Mouse (Mus musculus) brown adipose tissue, adult 24 weeks (tissue): ENCODE measurements at regions not wholly inside any gene's neighbourhood (a gene's known extent, or its start where the extent isn't known, plus 50 kb on each side); places are given as distances from the start of the nearest gene placed in this dataset.

Source experiments
- H3K27ac ChIP-seq: fragments of 200-500 bp; replicated peaks from 2 replicates; pipeline ENCODE4 v1.5.1; 2012; ENCODE audit warnings: low read depth, mild to moderate bottlenecking, low read length
- H3K4me1 ChIP-seq: fragments of 200-500 bp; 2 replicates; pipeline ENCODE4 v1.6.1; 2012; ENCODE audit warnings: low read length, mixed read lengths; ENCODE audit not compliant: control insufficient read depth, insufficient read depth, insufficient read length
- H3K4me3 ChIP-seq: fragments of 200-500 bp; 2 replicates; pipeline ENCODE4 v1.5.1; 2012; ENCODE audit warnings: low read depth, mild to moderate bottlenecking, low read length, moderate library complexity; ENCODE audit not compliant: insufficient read depth

GRCm38 (mm10) chr8:86389690-86390671 is 190.5 kb downstream of the Abcc12 start:
- Histone ChIP-seq H3K4me1 (no peaks in the 10 kb centered on the region), H3K4me3 (no peak overlapping the region), H3K27ac (no peak overlapping the region)

- Histone ChIP-seq H3K4me3 (no peak overlapping the region), H3K4me1 (no peaks in the 10 kb centered on the region), H3K27ac (no peak overlapping the region)
These were observed 195.2 kb downstream of the Abcc12 start for GRCm38 (mm10) chr8:86385236-86385635.

GRCm38 (mm10) chr8:86381977-86382376 is 198.5 kb downstream of the Abcc12 start:
- Histone ChIP-seq H3K4me1 (no peaks in the 10 kb centered on the region), H3K4me3 (no peak overlapping the region), H3K27ac (no peak overlapping the region)

- Histone ChIP-seq H3K27ac (no peak overlapping the region), H3K4me3 (no peak overlapping the region), H3K4me1 (no peaks in the 10 kb centered on the region)
These were observed 212.4 kb downstream of the Abcc12 start for GRCm38 (mm10) chr8:86368062-86368461.

GRCm38 (mm10) chr8:86366636-86367035 is 213.8 kb downstream of the Abcc12 start:
- H3K4me3 ChIP-seq, result no peak overlapping the region
- H3K27ac ChIP-seq, result no peak overlapping the region
- H3K4me1 ChIP-seq, result no peaks in the 10 kb centered on the region

- Histone ChIP-seq H3K4me1 (no peaks in the 10 kb centered on the region), H3K27ac (no peak overlapping the region), H3K4me3 (no peak overlapping the region)
These were observed 214.8 kb downstream of the Abcc12 start for GRCm38 (mm10) chr8:86365726-86366125.

GRCm38 (mm10) chr8:86364898-86365297 is 215.6 kb downstream of the Abcc12 start:
- Histone ChIP-seq H3K4me1 (no peaks in the 10 kb centered on the region), H3K4me3 (no peak overlapping the region), H3K27ac (no peak overlapping the region)

GRCm38 (mm10) chr8:86360283-86360682 is 220.2 kb downstream of the Abcc12 start:
- H3K4me3 ChIP-seq, result no peak overlapping the region
- no peak overlapping the region for H3K27ac ChIP-seq
- H3K4me1 ChIP-seq, result no peaks in the 10 kb centered on the region

- H3K27ac ChIP-seq, result no peak overlapping the region
- no peaks in the 10 kb centered on the region for H3K4me1 ChIP-seq
- no peak overlapping the region for H3K4me3 ChIP-seq
These were observed 221.0 kb downstream of the Abcc12 start for GRCm38 (mm10) chr8:86359518-86359917.

- no peak overlapping the region for H3K27ac ChIP-seq
- H3K4me1 ChIP-seq, result no peaks in the 10 kb centered on the region
- no peak overlapping the region for H3K4me3 ChIP-seq
These were observed 226.7 kb downstream of the Abcc12 start for GRCm38 (mm10) chr8:86353816-86354215.

- H3K27ac ChIP-seq, result no peak overlapping the region
- no peaks in the 10 kb centered on the region for H3K4me1 ChIP-seq
- H3K4me3 ChIP-seq, result no peak overlapping the region
These were observed 228.8 kb downstream of the Abcc12 start for GRCm38 (mm10) chr8:86351545-86352190.

GRCm38 (mm10) chr8:86350128-86350527 is 230.4 kb downstream of the Abcc12 start:
- H3K4me1 ChIP-seq, result no peaks in the 10 kb centered on the region
- H3K27ac ChIP-seq, result no peak overlapping the region
- H3K4me3 ChIP-seq, result no peak overlapping the region

GRCm38 (mm10) chr8:86342016-86342684 is 238.3 kb downstream of the Abcc12 start:
- no peak overlapping the region for H3K4me3 ChIP-seq
- H3K4me1 ChIP-seq, result no peaks in the 10 kb centered on the region
- H3K27ac ChIP-seq, result no peak overlapping the region

- no peak overlapping the region for H3K4me3 ChIP-seq
- no peak overlapping the region for H3K27ac ChIP-seq
- no peaks in the 10 kb centered on the region for H3K4me1 ChIP-seq
These were observed 241.8 kb downstream of the Abcc12 start for GRCm38 (mm10) chr8:86338574-86339264.

GRCm38 (mm10) chr8:86331383-86331782 is 249.1 kb downstream of the Abcc12 start:
- Histone ChIP-seq H3K27ac (no peak overlapping the region), H3K4me3 (no peak overlapping the region), H3K4me1 (peaks cover 7% of the 10 kb centered on the region; the same call in 1 of the 2 replicates)
